Mouse (Mus musculus) E14TG2a.4 (cell line): ENCODE data around the gene Syne3.
A peak's percentile ranks its signal among the peaks of the same experiment; 100 is the strongest.

Source experiments
- H3K27me3 ChIP-seq: 2 replicates; pipeline ENCODE4 v1.6.1; 2014; ENCODE audit warnings: low read length, control low read depth; ENCODE audit not compliant: insufficient read depth
- H3K36me3 ChIP-seq: 2 replicates; pipeline ENCODE4 v1.6.1; 2014; ENCODE audit warnings: low read length, control low read depth; ENCODE audit not compliant: insufficient read depth
- H3K4me1 ChIP-seq: replicated peaks from 2 replicates; pipeline ENCODE4 v1.6.1; 2014; ENCODE audit warnings: low read depth, low read length, control low read depth
- H3K4me3 ChIP-seq: replicated peaks from 2 replicates; pipeline ENCODE4 v1.5.1; 2014; ENCODE audit warnings: mild to moderate bottlenecking, low read length
- H3K9me3 ChIP-seq: 2 replicates; pipeline ENCODE4 v1.6.1; 2014; ENCODE audit warnings: low read length, control low read depth
- CTCF ChIP-seq: conservative IDR thresholded peaks from 2 replicates; pipeline ENCODE4 v1.5.1; 2014; ENCODE audit warnings: low read length
- NANOG ChIP-seq: IDR thresholded peaks from 2 replicates; pipeline ENCODE4 v1.6.1; 2014; ENCODE audit warnings: borderline replicate concordance, low read length, mixed read lengths
- POU5F1 ChIP-seq: IDR thresholded peaks from 2 replicates; pipeline ENCODE4 v1.6.1; 2014; ENCODE audit warnings: low read length, borderline replicate concordance

Gene Syne3

DNA sequence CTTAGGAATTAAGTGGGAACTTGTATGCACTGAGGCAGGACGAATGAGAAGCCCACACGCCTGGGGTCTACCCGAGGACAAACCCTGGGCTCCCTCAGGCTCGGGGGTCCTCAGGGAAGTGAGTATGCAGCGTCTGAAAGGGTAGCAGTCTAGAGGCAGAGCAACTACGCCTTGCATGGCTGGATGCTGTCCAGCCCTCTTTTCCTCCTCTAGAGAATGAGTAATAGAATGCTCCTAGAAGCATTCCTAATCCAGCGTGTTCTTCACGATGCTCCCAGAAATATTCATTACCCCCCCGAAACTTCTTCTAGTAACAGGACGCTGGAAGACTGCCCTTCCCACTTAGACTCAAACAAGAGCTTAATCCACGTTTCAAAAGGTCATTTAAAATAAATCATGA, 51.3 kb downstream of the Syne3 start:
- Histone ChIP-seq H3K9me3 (no peaks in the 10 kb centered on the region), H3K27me3 (peaks cover 2% of the 10 kb centered on the region; the same call in 1 of the 2 replicates), H3K36me3 (no peaks in the 10 kb centered on the region), H3K4me1 (peaks cover 18% of the 10 kb centered on the region), H3K4me3 (no peak overlapping the region)
- no peak for TF ChIP-seq POU5F1
- TF ChIP-seq CTCF = no peak
- TF ChIP-seq NANOG = no peak

DNA sequence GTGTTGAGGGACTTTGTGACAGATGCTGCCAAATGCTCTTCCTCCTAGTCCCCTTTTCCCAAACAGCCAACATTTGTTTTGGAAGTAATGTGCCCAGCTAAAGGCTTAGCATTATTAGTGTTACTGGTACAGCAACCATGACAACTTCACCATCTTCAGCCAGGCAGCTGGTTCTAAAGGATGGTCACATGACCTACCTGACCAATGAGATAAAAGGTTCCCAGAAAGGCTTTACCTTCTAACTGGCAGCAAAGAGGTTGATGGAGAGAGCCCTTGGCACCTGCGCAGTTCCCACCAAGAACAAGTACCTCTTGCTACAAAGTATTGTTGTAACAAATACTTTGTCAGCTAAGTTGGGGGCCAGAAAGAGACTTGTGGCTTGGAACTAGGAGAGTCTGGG, 52.4 kb downstream of the Syne3 start:
- peaks cover 11% of the 10 kb centered on the region for H3K4me1 ChIP-seq
- TF ChIP-seq NANOG (no peak), POU5F1 (no peak), CTCF (no peak)
- no peak overlapping the region for H3K4me3 ChIP-seq
- no peaks in the 10 kb centered on the region for H3K27me3 ChIP-seq
- H3K36me3 ChIP-seq = no peaks in the 10 kb centered on the region
- H3K9me3 ChIP-seq = no peaks in the 10 kb centered on the region

GRCm38 (mm10) chr12:104956406-104956805, 53.2 kb downstream of the Syne3 start:
- TF ChIP-seq NANOG (no peak), CTCF (no peak), POU5F1 (no peak)
- H3K9me3 ChIP-seq = no peaks in the 10 kb centered on the region
- H3K36me3 ChIP-seq = no peaks in the 10 kb centered on the region
- no peak overlapping the region for H3K4me3 ChIP-seq
- H3K4me1 ChIP-seq = peaks cover 8% of the 10 kb centered on the region; the same call in 1 of the 2 replicates
- no peaks in the 10 kb centered on the region for H3K27me3 ChIP-seq

- TF ChIP-seq NANOG = no peak
- TF ChIP-seq CTCF = no peak
- TF ChIP-seq POU5F1 = no peak
- Histone ChIP-seq H3K4me3 (no peak overlapping the region), H3K4me1 (0 out of 2 replicates have a peak, but pooled peaks cover 4% of the 10 kb centered on the region), H3K27me3 (no peaks in the 10 kb centered on the region), H3K36me3 (no peaks in the 10 kb centered on the region), H3K9me3 (no peaks in the 10 kb centered on the region)
These were observed 54.4 kb downstream of the Syne3 start for GRCm38 (mm10) chr12:104955003-104955800.

GRCm38 (mm10) chr12:104953941-104954340, 55.7 kb downstream of the Syne3 start:
- no peaks in the 10 kb centered on the region for H3K27me3 ChIP-seq
- no peaks in the 10 kb centered on the region for H3K36me3 ChIP-seq
- TF ChIP-seq POU5F1 (no peak), CTCF (peak; percentile 49)
- no peaks in the 10 kb centered on the region for H3K9me3 ChIP-seq
- H3K4me1 ChIP-seq = 0 out of 2 replicates have a peak, but pooled peaks cover 4% of the 10 kb centered on the region
- no peak overlapping the region for H3K4me3 ChIP-seq

DNA sequence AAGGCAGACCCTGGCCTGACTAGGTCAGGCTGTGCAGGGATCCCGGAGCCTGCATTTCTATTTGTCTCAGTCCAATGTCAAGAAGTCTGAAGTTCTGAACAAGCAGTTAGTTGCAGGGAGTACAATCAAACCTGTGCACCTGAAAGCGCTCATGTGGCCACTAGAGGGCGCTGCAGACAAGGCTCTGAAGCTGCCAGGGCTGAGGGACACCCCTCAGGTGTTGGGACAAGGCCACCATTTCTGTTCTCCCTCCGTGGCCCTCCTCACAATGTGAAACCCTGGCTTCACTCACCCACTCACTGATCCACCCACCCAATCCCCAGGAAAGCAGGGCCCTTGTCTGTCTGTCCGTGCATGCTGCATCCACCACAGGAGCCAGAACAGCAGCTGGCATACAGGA, 57.2 kb downstream of the Syne3 start:
- peaks cover 12% of the 10 kb centered on the region for H3K4me1 ChIP-seq
- no peaks in the 10 kb centered on the region for H3K9me3 ChIP-seq
- no peaks in the 10 kb centered on the region for H3K27me3 ChIP-seq
- no peak overlapping the region for H3K4me3 ChIP-seq
- H3K36me3 ChIP-seq = no peaks in the 10 kb centered on the region
- TF ChIP-seq CTCF = peak; percentile 71
- no peak for TF ChIP-seq POU5F1

DNA sequence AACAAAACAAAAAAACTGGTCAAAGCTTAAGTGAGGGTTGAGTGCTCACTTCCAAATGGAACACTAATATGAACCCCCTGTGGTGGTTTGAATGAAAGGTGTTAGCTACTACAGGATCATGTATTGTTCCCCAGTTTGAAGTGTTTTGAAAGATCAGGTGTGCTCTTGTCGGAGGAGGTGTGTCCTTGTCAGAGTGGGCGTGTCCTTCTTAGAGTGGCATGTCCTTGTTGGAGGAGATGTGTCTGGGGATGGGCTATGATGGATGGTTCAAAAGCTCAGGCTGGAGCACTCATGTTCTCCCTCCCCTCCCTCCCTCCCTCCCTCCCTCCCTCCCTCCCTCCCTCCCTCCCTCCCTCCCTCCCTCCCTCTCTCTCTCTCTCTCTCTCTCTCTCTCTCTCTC, 61.7 kb downstream of the Syne3 start:
- peaks cover 5% of the 10 kb centered on the region; the same call in 1 of the 2 replicates for H3K36me3 ChIP-seq

GRCm38 (mm10) chr12:104946231-104946630, 63.4 kb downstream of the Syne3 start:
- peaks cover 8% of the 10 kb centered on the region for H3K4me1 ChIP-seq
- peaks cover 19% of the 10 kb centered on the region for H3K9me3 ChIP-seq
- no peaks in the 10 kb centered on the region for H3K27me3 ChIP-seq
- TF ChIP-seq CTCF (no peak), POU5F1 (no peak), NANOG (no peak)
- H3K36me3 ChIP-seq = peaks cover 5% of the 10 kb centered on the region; the same call in 1 of the 2 replicates
- H3K4me3 ChIP-seq = no peak overlapping the region

More for the DNA sequence above, 61.7 kb downstream of the Syne3 start:
- H3K4me3 ChIP-seq = no peak overlapping the region
- no peak for TF ChIP-seq CTCF
- peak; percentile 12; the same call in 1 of the 2 replicates for TF ChIP-seq NANOG
- H3K9me3 ChIP-seq = peaks cover 19% of the 10 kb centered on the region
- H3K4me1 ChIP-seq = peaks cover 8% of the 10 kb centered on the region
- no peaks in the 10 kb centered on the region for H3K27me3 ChIP-seq

GRCm38 (mm10) chr12:104940466-104940865, 69.1 kb downstream of the Syne3 start:
- peaks cover 11% of the 10 kb centered on the region for H3K9me3 ChIP-seq
- 0 out of 2 replicates have a peak, but pooled peaks cover 2% of the 10 kb centered on the region for H3K27me3 ChIP-seq
- H3K4me1 ChIP-seq = peaks cover 3% of the 10 kb centered on the region; the same call in 1 of the 2 replicates
- TF ChIP-seq NANOG = no peak
- H3K4me3 ChIP-seq = no peak overlapping the region
- H3K36me3 ChIP-seq = no peaks in the 10 kb centered on the region; the same call in 1 of the 2 replicates
